Mouse (Mus musculus) heart, postnatal 0 days (tissue): ENCODE results near the gene Psen2.
A peak's percentile ranks its signal among the peaks of the same experiment; 100 is the strongest.

Experiments used
- CTCF ChIP-seq: IDR thresholded peaks from 2 replicates; pipeline ENCODE4 v1.5.1; 2016; ENCODE audit warnings: antibody characterized with exemption, control low read depth, low read depth
- EP300 ChIP-seq: IDR thresholded peaks from 2 replicates; pipeline ENCODE4 v1.6.1; 2016; ENCODE audit warnings: antibody characterized with exemption, low read depth

- TF ChIP-seq EP300 (peak; percentile 76), CTCF (peak; percentile 100)
Observed at GRCm38 (mm10) chr1:180268249-180269031, 5.2 kb upstream of the Psen2 start.
